ENCODE assay signal across 8 mouse cellular contexts in the genomic region with DNA sequence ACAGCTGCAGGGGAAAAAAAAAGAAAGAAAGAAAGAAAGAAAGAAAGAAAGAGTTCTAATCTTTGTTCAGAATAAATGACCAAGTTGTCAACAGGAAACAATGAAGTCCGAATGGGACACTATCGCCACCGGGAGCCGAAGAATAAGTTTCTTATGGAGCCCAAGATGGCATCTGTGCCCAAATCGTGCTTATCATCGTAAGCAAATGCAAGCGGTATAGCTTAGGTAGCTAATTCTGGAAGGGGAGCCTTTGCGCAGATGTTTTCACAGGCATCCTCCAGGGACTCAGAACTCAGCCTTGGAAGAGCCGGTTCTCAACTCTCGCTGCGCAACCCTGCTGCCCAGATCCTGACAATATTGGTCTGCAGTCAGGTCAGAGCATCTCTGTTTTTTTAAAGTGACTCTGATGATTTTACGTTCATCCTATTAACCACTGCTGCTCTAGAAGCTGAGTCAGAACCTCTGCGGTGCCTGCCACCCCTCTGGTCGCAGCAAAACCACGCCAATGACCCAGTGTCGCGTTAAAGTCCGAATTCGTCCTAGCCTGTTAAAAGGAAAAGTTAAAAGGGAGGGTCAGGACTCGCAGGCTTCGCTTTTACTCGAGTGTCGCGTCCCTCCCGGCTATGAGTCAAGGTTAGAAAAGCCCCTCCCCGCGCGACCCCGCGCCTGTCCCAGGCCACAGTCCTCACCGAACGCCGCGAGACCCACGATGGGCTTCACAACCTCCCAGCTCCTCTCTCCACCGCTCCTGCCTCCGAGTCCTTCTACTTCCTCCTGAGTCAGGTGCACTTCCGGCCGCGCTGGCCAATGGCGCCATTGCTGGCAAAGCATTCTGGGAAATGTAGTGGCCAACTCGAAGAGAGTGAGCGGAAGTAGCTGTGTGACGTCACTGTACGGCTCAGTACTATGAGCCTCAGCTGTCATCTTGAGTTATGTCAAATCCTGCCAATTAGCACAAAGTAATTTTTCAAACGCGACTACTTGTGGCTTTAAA. TPM values are rescaled to one million over a fixed set of nuclear protein-coding genes. Genes with fewer than 3 reads are reported as not detected.
A peak's percentile ranks its signal among the peaks of the same experiment; 100 is the strongest.
DNase-seq lines count a peak whose midpoint lies in the region; ATAC-seq and TF ChIP-seq lines count a peak whose summit lies in the region.

A gene (minus strand): TSS at position 776 of the 994 bp plus-strand sequence.

- CTCF ChIA-PET in Patski (lab: Charles Lee): interaction anchor here (1.3 kb wide), 1 partner anchor 19 kb away, joined by 5 read pairs; no protein-coding TSS in a partner anchor

- peaks cover 26% of the 10 kb centered on the region for H3K36me3 ChIP-seq in hindbrain, embryonic 13.5 days

- POLR2A ChIA-PET in Patski (lab: Charles Lee): no interaction called here

- H3K4me3 ChIP-seq in hindbrain, embryonic 13.5 days: peak within 1 kb of the TSS; percentile 71

- in situ Hi-C loops in Patski (cut with MboI; ENCODE audit: low pct_unique_long_range_greater_than_20kb): no loop called here

- peak within 1 kb of the TSS; percentile 83 for H3K9ac ChIP-seq in hindbrain, embryonic 13.5 days

- H3K27ac ChIP-seq in hindbrain, embryonic 13.5 days: peak within 1 kb of the TSS; percentile 74

- WGBS in hindbrain, embryonic 13.5 days: 4% methylated on average over 47 of the region's 47 CpGs

- H3K27me3 ChIP-seq in Patski: no peaks in the 10 kb centered on the region
- H3K27me3 ChIP-seq in hindbrain, embryonic 13.5 days: no peaks in the 10 kb centered on the region

- H3K4me2 ChIP-seq in hindbrain, embryonic 13.5 days: peak within 1 kb of the TSS; percentile 94

- peak; percentile 96 for ATAC-seq in Patski
- ATAC-seq in hindbrain, embryonic 13.5 days (ENCODE audit: low FRiP score): peak; percentile 98

- H3K4me1 ChIP-seq in hindbrain, embryonic 13.5 days (replicated peaks): peaks cover 9% of the 10 kb centered on the region

- no peak for TF ChIP-seq CTCF in Patski (IDR thresholded peaks at IDR 0.05)

- DNase-seq in Patski (ENCODE audit: low read depth, low spot score): peak; percentile 75
- peak; percentile 98 for DNase-seq in cerebellum, postnatal 14 days
- peak; percentile 95 to 96 for DNase-seq in frontal cortex, postnatal 14 days (ENCODE audit: low spot score in 2 of 2)
- peak; percentile 85 to 93 for DNase-seq in layer of hippocampus, postnatal 25 days (ENCODE audit: extremely low spot score in 1 of 2, low spot score in 1 of 2)
- DNase-seq in lung, postnatal 25 days (ENCODE audit: low spot score): peak; percentile 99
- DNase-seq in retina, embryonic 14.5 days (ENCODE audit: low spot score): peak; percentile 100
- peak; percentile 95 for DNase-seq in thymus, postnatal 4 days

- H3K9me3 ChIP-seq in hindbrain, embryonic 13.5 days: no peaks in the 10 kb centered on the region

RNA-seq across cellular contexts. Expression of the gene that starts here (rescaled TPM):
- 65.3 TPM for polyA plus RNA-seq in Patski (2021)
- polyA plus RNA-seq in hindbrain, embryonic 13.5 days (2015; fragmentation: Nextera tagmentation; extraction: Ambion mirVana): 91.9 and 94.2 TPM in 2 replicates
- total RNA-seq in layer of hippocampus, postnatal 25 days (2021): 10 to 100 TPM; 45.5 to 56.4 TPM

Comparison
In these comparisons a context has a peak if more than half of its experiments do, and no peak if none do; other contexts are left out.
1. Peak in every context shown above with its lines: DNase-seq, ATAC-seq, H3K4me3 ChIP-seq and H3K27ac ChIP-seq.